Mouse (Mus musculus): ENCODE data around the gene Arhgap42.

Gene Arhgap42

DNA sequence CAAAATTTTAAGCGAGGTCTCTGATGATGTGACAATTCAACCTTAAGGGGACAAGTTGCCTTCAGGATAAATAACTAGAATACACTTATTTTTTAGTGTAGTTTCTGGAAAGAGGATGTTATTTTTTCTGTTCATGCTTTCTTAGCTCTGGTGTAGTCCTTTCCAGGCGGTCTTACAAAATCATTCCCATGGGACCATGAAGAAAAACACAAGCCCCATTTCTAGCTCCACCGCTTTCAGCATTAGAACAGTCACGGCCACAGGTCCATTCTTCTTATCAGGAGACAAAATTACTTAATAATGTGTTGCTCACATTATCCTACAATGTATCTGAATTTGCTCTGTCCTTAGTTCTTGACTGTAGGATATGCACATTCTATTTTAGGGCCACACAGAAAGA, 46.2 kb downstream of the Arhgap42 start:
- no peaks in the 10 kb centered on the region for H3K27me3 ChIP-seq (ENCODE audit: control insufficient read depth, insufficient read depth, low read length, poor library complexity, severe bottlenecking)
- no peaks in the 10 kb centered on the region for H3K36me3 ChIP-seq (ENCODE audit: control insufficient read depth, insufficient read depth, low read length, poor library complexity, severe bottlenecking)
- no peak for DNase-seq (ENCODE audit: low read depth, low spot score)

DNA sequence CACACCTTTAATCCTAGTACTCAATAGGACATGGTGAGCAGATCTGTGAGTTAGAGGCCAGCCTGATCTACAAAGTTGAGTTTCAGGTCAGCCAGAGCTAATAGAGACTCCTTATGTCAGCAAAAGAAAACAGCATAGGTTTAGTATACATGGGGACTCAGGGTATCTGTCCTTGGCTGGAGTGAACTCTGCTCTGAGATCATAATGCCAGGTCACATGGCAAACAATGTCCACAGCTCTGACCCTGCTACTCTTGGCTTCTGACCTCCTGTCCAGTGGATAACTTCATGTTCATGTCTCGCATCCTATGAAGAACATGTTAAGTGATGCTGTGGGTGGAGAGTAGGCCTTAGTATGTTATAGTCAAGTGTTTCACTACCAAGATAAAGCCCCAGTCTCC, 48.1 kb downstream of the Arhgap42 start:
- H3K36me3 ChIP-seq (ENCODE audit: control insufficient read depth, insufficient read depth, low read length, poor library complexity, severe bottlenecking) = no peaks in the 10 kb centered on the region
- no peaks in the 10 kb centered on the region for H3K27me3 ChIP-seq (ENCODE audit: control insufficient read depth, insufficient read depth, low read length, poor library complexity, severe bottlenecking)
- DNase-seq (ENCODE audit: low read depth, low spot score) = no peak

DNA sequence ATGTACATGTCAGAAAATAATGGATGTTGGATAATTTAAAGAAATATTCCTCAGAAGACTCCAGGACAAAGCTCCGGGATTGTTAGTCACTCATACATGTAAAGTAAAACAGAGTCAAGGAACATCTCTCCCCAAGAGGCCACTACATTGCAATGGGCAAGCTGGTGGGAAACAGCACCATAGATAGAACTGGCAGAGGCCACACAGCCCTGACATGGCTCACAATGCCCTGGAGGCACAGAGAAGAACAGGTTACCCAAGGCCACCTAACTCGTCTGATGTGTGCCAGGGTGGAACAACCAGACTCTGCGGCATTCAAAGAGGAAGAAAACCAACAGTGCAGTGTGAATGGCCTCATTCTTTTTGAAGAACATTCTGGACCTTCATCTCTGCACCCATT, 50.7 kb downstream of the Arhgap42 start:
- H3K27me3 ChIP-seq (ENCODE audit: control insufficient read depth, insufficient read depth, low read length, poor library complexity, severe bottlenecking) = no peaks in the 10 kb centered on the region
- no peaks in the 10 kb centered on the region for H3K36me3 ChIP-seq (ENCODE audit: control insufficient read depth, insufficient read depth, low read length, poor library complexity, severe bottlenecking)
- no peak for DNase-seq (ENCODE audit: low read depth, low spot score)

DNA sequence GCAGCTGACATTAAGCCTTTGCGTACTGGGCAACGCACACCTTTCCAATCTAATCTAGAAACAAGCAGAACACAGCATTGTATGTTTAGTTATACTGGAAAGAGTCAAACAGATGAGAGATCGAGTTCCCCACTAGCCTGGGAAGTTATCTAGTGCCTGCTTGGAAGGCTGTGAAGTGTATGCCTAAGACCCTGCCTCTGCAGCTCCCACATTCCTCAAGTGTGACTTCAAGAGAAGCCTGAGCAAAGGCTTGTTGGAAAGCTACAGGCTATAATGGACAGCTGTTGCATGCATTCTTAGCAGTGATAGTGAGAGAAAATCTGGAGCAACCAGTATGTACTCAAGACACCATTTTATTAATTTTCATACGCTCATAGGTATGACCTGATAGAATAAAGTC, 61.2 kb downstream of the Arhgap42 start:
- H3K27me3 ChIP-seq (ENCODE audit: control insufficient read depth, insufficient read depth, low read length, poor library complexity, severe bottlenecking) = no peaks in the 10 kb centered on the region
- DNase-seq (ENCODE audit: low read depth, low spot score) = no peak
- no peaks in the 10 kb centered on the region for H3K36me3 ChIP-seq (ENCODE audit: control insufficient read depth, insufficient read depth, low read length, poor library complexity, severe bottlenecking)

DNA sequence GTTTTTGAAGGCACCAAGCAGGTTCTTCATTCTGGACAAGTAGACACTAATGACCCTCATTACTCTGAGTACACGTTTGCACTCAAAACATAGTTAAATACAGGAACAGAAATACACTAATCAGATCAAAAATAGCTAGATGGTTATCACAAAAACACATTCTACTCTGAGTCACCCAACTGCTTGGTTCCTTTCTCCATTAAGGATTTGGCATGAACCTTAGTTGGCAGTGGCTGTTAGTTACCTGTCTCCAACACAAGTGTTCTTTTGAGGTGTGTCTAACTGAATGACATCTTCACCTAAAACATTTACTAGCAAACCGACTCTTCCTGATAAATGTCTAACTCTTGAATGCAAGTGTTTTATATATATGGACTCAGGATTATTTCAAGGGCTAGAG, 64.0 kb downstream of the Arhgap42 start:
- DNase-seq (ENCODE audit: low read depth, low spot score) = no peak
- no peaks in the 10 kb centered on the region for H3K27me3 ChIP-seq (ENCODE audit: control insufficient read depth, insufficient read depth, low read length, poor library complexity, severe bottlenecking)
- no peaks in the 10 kb centered on the region for H3K36me3 ChIP-seq (ENCODE audit: control insufficient read depth, insufficient read depth, low read length, poor library complexity, severe bottlenecking)

DNA sequence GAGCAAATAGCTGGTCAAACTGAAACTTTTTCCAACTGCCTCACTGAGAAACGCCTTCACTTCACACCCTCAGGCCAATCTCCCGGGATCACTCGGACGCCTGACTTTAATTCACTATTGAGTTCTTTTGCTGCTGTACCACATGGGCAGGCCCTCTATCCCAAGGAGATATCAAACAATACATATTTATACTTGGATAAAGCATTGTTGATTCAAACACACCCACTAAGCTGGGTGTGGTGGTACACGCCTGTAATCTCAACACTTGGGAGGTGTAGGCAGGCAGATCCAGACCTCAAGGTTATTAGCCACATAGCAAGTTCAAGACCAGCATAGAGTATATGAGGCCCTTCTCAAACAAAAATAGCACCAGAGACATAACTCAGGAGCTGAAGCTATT, 64.7 kb downstream of the Arhgap42 start:
- no peak for DNase-seq (ENCODE audit: low read depth, low spot score)
- no peaks in the 10 kb centered on the region for H3K36me3 ChIP-seq (ENCODE audit: control insufficient read depth, insufficient read depth, low read length, poor library complexity, severe bottlenecking)

DNA sequence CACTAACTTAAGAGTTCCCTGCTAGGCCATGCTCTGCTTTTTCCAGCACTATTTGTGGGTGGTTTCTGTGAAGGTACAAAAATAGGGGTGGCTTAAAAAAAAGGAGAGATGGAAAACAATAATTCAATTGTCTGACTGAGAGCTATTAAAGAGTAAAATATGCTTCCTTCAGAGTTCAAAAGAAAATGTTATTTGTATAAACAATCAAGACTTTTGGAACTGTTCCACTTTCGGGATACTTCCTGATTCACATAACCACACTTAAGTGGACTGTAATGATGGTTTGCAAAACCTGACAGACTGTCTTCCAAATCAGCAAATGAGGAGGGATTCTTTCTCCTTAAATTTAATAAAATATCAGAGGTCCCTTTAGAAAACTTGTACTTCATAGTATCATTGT, 65.8 kb downstream of the Arhgap42 start:
- H3K36me3 ChIP-seq (ENCODE audit: control insufficient read depth, insufficient read depth, low read length, poor library complexity, severe bottlenecking) = no peaks in the 10 kb centered on the region
- no peak for DNase-seq (ENCODE audit: low read depth, low spot score)
- H3K27me3 ChIP-seq (ENCODE audit: control insufficient read depth, insufficient read depth, low read length, poor library complexity, severe bottlenecking) = no peaks in the 10 kb centered on the region

More for the DNA sequence above, 64.7 kb downstream of the Arhgap42 start:
- H3K27me3 ChIP-seq (ENCODE audit: control insufficient read depth, insufficient read depth, low read length, poor library complexity, severe bottlenecking) = no peaks in the 10 kb centered on the region

DNA sequence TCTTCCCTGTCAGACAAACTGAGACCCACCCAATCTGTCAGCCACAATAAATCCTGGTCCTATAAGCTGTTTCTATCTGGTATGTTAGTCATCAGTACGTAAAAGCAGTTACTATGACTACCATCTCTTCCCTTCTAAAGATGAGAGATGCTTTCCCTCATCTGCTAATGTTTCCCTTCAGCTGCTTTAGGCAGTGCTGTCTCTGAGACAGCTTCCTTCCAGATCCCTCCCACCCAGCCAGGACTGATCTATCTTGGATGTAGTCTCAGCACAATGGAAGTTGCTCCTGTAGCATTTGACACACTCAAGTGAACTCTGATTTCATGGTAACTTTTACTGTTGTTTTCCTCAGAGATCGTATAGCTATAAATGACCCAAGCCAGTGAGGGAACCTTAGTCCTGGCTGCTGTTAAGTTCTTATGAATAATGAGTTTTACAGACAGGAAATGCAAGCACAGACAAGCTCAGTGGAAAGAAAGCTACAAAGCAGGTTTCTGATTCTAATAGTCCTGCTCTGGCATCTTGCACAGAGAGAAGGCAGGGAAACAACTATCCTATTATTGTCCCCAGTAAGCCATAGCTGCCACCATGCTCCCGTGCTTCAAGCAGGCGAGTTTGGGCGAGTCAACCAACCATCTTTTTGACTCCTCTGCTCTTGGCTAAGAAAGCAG, 67.6 kb downstream of the Arhgap42 start:
- no peak for DNase-seq (ENCODE audit: low read depth, low spot score)
- Histone ChIP-seq H3K36me3 (ENCODE audit: control insufficient read depth, insufficient read depth, low read length, poor library complexity, severe bottlenecking) (no peaks in the 10 kb centered on the region), H3K27me3 (ENCODE audit: control insufficient read depth, insufficient read depth, low read length, poor library complexity, severe bottlenecking) (no peaks in the 10 kb centered on the region)

DNA sequence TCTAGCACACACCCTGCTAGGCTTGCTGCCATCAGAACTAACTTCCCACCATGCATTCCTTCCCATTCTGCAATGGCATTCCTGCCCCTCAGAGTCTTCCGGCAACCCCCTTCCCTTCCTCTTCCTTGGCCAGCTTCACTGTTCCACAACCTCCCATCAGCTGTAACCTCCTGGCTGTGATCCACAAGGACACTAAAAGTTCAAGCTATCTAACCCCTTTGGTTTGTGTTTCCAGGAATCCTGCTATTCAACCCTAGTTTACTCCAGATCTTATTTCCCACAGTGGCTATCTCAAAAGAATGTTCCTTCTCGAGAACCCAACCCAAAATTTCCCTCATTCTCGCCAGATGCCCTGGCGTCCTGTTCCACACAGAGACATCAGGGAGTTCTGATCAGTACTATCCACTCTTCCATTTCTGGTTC, 73.2 kb downstream of the Arhgap42 start:
- H3K36me3 ChIP-seq (ENCODE audit: control insufficient read depth, insufficient read depth, low read length, poor library complexity, severe bottlenecking) = no peaks in the 10 kb centered on the region
- DNase-seq (ENCODE audit: low read depth, low spot score) = no peak
- no peaks in the 10 kb centered on the region for H3K27me3 ChIP-seq (ENCODE audit: control insufficient read depth, insufficient read depth, low read length, poor library complexity, severe bottlenecking)

DNA sequence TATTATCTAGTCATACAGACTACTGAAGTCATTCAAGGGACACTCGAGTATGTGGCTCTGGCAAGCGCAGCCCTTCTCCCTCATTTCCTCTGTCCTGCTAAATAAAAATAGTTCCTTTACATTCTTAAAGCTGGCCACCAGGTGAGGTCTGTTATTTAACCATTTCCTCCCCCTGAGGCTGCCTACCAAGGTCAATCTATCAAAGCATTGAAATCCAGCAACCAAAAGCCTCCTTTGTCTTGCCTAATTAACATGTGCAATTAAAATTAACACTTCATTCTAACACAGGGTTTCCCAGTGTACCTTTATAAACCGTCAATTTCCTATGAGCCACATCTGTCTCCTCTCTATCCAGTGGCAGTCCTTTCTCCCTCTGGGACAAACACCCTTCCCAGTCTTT, 78.2 kb downstream of the Arhgap42 start:
- no peaks in the 10 kb centered on the region for H3K36me3 ChIP-seq (ENCODE audit: control insufficient read depth, insufficient read depth, low read length, poor library complexity, severe bottlenecking)
- H3K27me3 ChIP-seq (ENCODE audit: control insufficient read depth, insufficient read depth, low read length, poor library complexity, severe bottlenecking) = no peaks in the 10 kb centered on the region
- no peak for DNase-seq (ENCODE audit: low read depth, low spot score)

DNA sequence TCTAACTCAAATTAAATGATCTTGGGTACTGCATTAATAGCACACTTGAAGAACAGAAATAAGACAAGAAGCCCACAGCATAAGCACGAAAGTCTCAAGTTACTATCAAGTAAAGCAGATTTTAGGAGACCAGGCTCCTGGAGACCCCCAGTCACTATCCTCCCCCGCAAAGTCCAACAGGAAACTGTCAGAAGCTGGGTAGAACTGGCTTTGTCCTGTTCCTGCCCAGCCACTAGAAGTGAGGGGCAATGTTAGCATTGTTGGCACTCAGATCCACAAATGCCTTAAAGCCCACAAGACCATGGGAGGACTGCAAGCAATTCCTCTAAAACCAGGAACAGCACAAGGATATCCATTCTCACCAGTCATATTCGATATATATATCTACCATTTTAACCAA, 80.7 kb downstream of the Arhgap42 start:
- H3K27me3 ChIP-seq (ENCODE audit: control insufficient read depth, insufficient read depth, low read length, poor library complexity, severe bottlenecking) = no peaks in the 10 kb centered on the region
- no peaks in the 10 kb centered on the region for H3K36me3 ChIP-seq (ENCODE audit: control insufficient read depth, insufficient read depth, low read length, poor library complexity, severe bottlenecking)
- no peak for DNase-seq (ENCODE audit: low read depth, low spot score)

DNA sequence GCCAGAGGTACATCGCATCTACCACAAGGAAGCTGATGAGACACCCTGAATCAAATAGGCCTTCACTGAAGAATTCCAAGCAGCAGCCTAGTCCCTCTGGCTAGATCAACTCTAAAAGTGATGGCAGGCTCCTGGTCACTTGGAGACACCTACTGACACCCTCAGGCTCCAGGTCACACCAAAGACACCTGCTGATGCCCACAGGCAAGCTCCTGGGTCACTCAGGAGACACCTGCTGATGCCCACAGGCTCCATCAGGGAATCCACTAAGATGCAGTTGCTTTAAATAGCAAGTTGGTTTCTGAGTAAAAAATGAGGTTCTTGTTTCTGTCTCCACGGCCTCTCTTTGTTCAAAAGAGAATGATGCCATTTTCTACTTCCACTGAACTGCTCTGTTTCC, 81.5 kb downstream of the Arhgap42 start:
- Histone ChIP-seq H3K27me3 (ENCODE audit: control insufficient read depth, insufficient read depth, low read length, poor library complexity, severe bottlenecking) (no peaks in the 10 kb centered on the region), H3K36me3 (ENCODE audit: control insufficient read depth, insufficient read depth, low read length, poor library complexity, severe bottlenecking) (no peaks in the 10 kb centered on the region)
- no peak for DNase-seq (ENCODE audit: low read depth, low spot score)

DNA sequence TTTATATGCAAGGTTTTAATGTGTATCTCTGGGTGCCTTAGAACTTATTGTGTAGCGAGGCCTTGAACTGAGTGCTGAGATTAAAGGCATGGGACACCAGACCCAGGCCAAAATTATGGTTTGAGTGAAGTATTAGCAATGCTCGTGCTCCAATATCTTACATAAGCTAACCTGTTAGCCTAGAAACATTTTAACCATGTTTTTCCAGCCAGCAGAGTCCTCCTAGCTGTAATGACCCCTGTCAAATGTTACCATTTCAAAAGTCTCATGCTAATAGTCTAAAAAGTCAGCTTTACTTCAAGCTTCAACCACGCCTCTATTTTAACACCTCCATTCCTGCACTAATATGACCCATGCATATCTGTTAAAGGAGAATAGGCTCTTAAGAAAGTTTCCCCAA, 84.3 kb downstream of the Arhgap42 start:
- H3K36me3 ChIP-seq (ENCODE audit: control insufficient read depth, insufficient read depth, low read length, poor library complexity, severe bottlenecking) = no peaks in the 10 kb centered on the region
- DNase-seq (ENCODE audit: low read depth, low spot score) = no peak
- H3K27me3 ChIP-seq (ENCODE audit: control insufficient read depth, insufficient read depth, low read length, poor library complexity, severe bottlenecking) = no peaks in the 10 kb centered on the region

DNA sequence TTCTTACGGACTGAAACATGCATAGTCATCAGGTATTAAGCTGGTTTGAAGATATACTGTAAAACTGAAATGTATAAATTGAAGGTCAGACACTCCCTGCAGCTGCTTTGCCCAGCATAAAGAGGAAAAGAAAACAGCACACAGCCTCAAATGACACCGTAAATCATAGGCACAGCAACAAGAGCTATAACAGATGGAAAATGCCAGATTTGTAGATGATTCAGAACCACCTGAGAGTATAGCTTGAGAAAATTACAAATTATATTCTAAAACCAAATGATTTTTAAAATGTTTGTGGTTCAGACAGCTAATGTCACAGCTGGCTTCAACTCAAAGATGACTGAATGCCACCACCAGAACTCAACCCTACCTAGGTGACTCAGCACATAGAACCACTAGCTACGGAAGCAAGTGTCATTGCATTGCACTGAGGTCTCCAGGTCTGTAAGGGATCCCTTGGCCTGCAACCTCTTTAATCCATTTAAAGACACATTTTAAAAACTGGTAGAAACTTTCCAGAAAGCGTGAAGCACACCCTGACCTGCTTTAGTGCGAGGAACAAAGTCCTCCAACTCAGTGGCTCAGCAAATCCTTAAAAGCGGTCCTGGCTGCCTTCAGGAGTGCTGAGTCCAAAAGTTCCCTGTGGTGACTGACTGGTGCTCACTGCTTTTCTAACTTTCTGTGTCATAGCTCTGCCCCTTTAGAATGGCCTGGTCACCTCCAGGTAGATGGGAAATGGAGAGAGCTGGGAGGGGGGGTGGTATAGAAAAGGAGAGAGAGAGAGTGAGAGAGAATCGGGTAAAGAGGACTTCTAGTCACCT, 94.4 kb downstream of the Arhgap42 start:
- DNase-seq (ENCODE audit: low read depth, low spot score) = no peak
- H3K36me3 ChIP-seq (ENCODE audit: control insufficient read depth, insufficient read depth, low read length, poor library complexity, severe bottlenecking) = no peaks in the 10 kb centered on the region

DNA sequence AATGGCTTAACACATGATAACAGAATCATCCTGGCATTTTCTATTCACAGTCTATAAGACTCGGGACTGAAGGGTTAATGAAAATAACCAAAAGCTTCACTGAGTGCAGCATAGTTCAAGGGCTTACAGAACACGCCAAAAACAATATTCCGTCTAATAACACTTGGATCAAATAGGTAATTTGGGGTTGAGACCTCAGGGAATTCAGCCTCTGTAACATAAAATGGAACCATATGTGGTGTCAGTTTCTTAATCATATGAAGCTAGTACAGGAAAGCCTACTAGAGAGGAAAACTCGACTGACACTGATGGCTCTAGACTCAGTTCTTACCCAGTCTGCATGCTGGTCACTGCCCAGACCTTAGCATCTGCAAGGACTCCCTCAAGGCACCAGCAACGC, 95.8 kb downstream of the Arhgap42 start:
- H3K27me3 ChIP-seq (ENCODE audit: control insufficient read depth, insufficient read depth, low read length, poor library complexity, severe bottlenecking) = no peaks in the 10 kb centered on the region
- no peak for DNase-seq (ENCODE audit: low read depth, low spot score)
- no peaks in the 10 kb centered on the region for H3K36me3 ChIP-seq (ENCODE audit: control insufficient read depth, insufficient read depth, low read length, poor library complexity, severe bottlenecking)

More for the DNA sequence above, 94.4 kb downstream of the Arhgap42 start:
- H3K27me3 ChIP-seq (ENCODE audit: control insufficient read depth, insufficient read depth, low read length, poor library complexity, severe bottlenecking) = no peaks in the 10 kb centered on the region
